Mouse (Mus musculus): ENCODE measurements at regions not wholly inside any gene's neighbourhood (a gene's known extent, or its start where the extent isn't known, plus 50 kb on each side); places are given as distances from the start of the nearest gene placed in this dataset.

GRCm38 (mm10) chr1:13941351-13941750 lies 2151.8 kb downstream of the 4930444P10Rik start:
- no peak for DNase-seq (ENCODE audit: low read depth)

GRCm38 (mm10) chr1:13938344-13938743 lies 2154.8 kb downstream of the 4930444P10Rik start:
- DNase-seq (ENCODE audit: low read depth), result no peak

DNA sequence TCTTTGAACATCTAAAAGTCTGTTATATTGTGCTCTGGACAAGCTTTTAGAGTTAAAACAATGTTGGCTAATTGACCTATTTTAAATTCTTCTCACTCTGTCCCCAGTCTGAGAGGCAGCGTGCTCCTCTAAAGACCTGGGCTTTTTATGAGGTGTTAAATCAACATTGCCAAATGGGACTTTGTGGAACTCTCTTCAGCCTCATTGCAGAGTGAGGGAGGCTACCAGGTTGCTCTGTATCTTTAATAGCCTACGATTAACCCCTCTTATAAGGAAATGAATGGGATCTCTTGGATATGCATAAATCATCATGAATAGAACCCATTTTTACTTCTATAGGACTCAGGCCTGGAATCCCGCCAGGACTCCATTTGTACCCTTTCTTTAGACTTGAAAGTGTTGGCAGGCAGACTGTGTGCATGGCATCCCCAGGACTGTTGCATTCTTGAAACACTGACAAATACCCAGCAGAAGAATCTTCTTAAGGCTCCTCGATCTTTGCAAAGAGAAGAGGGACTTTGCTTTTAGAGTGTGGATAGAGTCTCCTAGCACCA lies 2157.1 kb downstream of the 4930444P10Rik start:
- no peak for DNase-seq (ENCODE audit: low read depth)

GRCm38 (mm10) chr1:13928679-13929078 lies 2164.4 kb downstream of the 4930444P10Rik start:
- DNase-seq (ENCODE audit: low read depth), result no peak

DNA sequence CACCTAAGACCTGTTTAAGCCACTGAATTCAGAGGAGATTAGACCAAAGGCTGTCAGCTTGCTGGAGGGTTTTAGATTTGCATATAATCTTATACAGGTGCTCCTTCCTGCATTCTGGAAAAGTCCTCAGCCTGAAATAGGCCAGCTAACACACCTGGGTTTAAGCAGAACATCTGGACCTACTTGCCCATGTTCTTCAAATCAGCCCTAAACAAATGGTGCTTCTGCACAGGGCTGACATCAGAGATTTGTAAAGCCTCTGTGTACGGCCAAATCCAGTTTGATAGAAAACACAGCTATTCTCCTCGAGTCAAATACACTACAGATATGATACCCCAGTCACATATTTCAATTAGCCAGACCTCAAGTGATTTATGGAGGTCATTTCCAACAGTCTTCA lies 2165.2 kb downstream of the 4930444P10Rik start:
- DNase-seq (ENCODE audit: low read depth), result no peak

- no peak for DNase-seq (ENCODE audit: low read depth)
These were observed 2167.1 kb downstream of the 4930444P10Rik start for GRCm38 (mm10) chr1:13925994-13926393.

DNA sequence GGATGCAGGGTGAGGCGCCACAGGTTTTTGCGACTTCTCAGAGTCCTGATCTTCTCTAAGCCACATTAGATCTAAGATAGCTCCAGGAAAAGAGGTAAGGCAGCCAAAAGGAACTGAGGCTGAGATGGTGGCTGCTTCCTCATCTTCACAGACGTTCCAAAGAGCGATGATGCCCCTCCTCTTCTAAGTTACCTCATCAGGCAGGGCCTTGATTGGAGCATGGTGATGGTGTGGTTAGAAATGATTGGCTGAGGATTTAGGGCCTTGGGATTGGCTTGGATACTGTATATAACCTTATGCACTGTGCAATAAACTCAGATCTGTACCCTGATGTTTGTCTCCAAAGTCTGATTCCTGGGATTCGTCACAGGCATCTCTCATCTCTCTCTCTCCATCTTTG lies 2177.9 kb downstream of the 4930444P10Rik start:
- DNase-seq (ENCODE audit: low read depth), result peak; percentile 9

DNA sequence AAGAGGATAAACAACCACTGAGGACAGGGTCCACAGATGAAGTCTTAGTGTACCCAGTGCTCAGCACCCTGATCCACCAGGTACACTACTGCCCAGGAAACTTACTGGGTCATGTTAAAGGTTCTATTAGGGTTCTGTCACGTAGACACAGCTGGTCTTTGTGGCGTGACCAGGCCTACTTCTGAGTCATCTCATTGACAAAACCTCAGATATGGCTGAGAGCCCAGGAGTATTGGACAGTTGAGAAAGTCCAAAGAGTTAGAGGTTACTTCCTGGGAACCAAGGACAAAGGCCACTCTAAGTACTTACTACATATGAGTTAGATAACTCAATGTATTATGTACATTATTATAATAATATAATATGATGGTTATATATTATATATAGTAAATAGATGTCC lies 2214.0 kb downstream of the 4930444P10Rik start:
- no peak for DNase-seq (ENCODE audit: low read depth)

DNA sequence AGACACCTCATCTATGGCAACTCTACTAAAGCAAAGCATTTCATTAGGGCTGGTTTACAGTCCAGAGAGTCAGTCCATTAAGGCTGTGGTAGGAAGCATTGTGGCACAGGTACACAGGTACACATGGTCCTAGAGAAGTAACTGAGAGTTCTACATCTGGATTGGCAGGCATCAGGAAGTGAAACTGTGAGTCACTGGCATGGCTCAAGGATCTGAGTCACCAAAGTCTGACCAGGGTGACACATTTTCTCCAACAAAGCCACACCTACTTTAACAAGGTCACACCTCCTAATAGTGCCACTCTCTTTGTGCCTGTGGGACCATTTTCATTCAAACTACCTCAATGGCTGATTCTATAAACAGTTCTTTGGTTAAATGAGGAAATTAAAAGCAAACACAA lies 2219.2 kb downstream of the 4930444P10Rik start:
- no peak for DNase-seq (ENCODE audit: low read depth)

GRCm38 (mm10) chr1:13872536-13872935 lies 2220.6 kb downstream of the 4930444P10Rik start:
- DNase-seq (ENCODE audit: low read depth), result no peak

GRCm38 (mm10) chr1:13870631-13871286 lies 2222.4 kb downstream of the 4930444P10Rik start:
- no peak for DNase-seq (ENCODE audit: low read depth)

DNA sequence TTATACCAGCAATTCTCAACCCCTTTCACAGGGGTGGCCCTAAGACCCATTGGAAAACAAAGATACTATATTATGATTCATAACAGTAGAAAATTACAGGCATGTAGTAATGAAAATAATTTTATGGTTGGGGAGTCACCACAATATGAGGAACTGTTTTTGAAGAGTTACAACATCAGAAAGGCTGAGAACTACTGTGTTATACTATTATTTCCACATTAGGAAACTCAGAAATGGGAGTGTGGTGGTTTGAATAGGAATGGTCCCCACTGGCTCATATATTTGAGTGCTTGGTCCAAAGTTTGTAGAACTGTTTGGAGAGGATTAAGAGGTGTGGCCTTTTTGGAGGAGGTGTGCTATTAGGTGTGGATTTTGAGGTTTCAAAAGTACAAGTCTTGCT lies 2227.4 kb downstream of the 4930444P10Rik start:
- DNase-seq (ENCODE audit: low read depth), result no peak

GRCm38 (mm10) chr1:13863712-13864111 lies 2229.4 kb downstream of the 4930444P10Rik start:
- DNase-seq (ENCODE audit: low read depth), result no peak

DNA sequence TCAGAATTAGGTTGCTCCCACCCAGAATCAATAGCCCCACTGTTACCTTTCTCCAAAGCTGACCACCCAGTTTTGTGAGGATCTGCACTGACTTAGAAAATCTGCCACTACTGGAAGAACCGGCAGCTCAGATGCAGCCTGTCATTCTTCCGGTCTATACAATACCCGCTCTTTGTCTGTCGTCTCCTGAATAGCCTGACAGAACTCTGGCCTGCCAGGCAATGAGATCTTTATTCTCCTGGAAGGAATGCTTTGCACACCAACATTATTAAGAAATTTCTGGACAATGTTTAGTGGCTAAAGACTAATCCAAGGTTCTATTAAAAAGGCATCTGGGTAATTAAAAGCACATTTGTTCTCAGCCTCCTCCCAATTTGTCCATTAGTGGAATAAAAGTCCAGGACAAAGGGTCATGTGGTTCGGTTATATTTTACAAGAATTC lies 2232.0 kb downstream of the 4930444P10Rik start:
- DNase-seq (ENCODE audit: low read depth), result no peak

- DNase-seq (ENCODE audit: low read depth), result no peak
These were observed 2232.7 kb downstream of the 4930444P10Rik start for GRCm38 (mm10) chr1:13860469-13860868.

GRCm38 (mm10) chr1:13859723-13860122 lies 2233.4 kb downstream of the 4930444P10Rik start:
- no peak for DNase-seq (ENCODE audit: low read depth)

GRCm38 (mm10) chr1:13858371-13859018 lies 2234.6 kb downstream of the 4930444P10Rik start:
- no peak for DNase-seq (ENCODE audit: low read depth)

- peak; percentile 5 for DNase-seq (ENCODE audit: low read depth)
These were observed 2236.1 kb downstream of the 4930444P10Rik start for GRCm38 (mm10) chr1:13856998-13857397.

- no peak for DNase-seq (ENCODE audit: low read depth)
These were observed 2242.0 kb downstream of the 4930444P10Rik start for GRCm38 (mm10) chr1:13851144-13851543.

GRCm38 (mm10) chr1:13849071-13849470 lies 2244.1 kb downstream of the 4930444P10Rik start:
- DNase-seq (ENCODE audit: low read depth), result no peak

DNA sequence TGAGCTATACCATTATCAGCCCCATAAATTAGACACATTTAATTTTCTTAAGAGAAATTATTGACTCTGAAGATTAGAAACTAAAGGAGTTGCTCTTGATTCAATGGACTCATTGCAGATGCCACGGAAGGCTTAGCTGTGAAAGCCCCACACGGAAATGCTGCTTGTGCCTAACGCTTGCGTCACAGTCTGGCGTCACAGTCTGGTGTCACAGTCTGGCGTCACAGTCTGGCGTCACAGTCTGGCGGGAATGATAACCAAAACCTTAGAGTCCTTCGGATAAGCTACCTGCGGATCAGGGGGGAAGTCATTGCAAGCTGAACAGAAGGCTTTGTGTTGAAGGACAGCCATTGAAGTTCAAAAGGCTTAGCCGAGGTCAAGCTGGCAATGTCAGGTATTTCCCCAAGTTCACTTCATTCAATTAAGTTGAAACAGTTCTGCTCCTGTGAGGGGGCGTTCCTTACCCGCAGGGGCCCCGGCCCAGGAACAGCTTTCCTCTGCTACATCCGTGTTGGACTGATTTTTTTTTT lies 2246.7 kb downstream of the 4930444P10Rik start:
- no peak for DNase-seq (ENCODE audit: low read depth)

DNA sequence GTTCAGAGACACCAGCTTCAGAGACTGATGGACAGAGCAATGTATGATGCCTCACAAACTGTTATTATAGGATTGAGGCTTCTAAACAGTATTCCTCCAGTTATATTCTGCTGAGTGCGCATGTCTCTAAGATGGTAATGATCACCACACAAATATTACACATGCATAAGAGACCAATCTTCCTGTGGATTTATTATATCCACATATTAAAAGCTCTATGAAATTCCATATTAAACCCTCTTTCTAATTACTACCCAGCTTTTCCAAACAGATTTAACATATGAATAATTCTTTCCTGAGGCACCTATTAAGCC lies 2252.9 kb downstream of the 4930444P10Rik start:
- DNase-seq (ENCODE audit: low read depth), result no peak

DNA sequence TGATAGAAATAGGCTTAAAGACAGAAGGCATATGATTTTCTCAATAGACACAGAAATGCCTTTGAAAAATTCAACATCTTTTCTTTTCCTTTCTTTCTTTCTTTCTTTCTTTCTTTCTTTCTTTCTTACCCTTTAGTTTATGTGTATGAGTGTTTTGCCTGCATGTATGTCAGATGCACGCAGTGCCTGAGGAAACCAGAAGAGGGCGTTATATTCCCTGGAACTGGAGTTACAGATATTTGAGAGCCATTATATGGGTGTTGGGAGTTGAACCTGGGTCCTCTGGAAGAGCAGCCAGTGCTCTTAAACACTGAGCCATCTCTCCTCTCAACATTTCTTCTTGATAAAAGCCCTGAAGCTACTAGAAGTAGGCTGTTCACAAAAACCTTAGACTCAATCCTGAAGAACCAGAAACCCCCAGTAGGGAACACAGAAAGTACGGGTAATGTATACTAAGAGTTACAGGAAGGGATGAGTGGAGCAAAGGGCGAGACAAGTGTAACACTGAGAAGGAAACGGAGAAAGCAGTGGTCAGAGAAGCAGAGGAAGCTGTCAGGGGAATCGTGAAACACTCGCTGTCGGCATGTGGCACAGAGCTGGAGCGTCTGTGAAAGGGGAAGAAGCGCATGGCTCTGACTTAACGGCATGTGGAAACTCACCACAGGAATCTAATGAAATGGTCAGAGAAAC lies 2253.4 kb downstream of the 4930444P10Rik start:
- DNase-seq (ENCODE audit: low read depth), result no peak
